Mouse (Mus musculus) forebrain, embryonic 14.5 days (tissue): ENCODE measurements around the gene Psmb7. TPM values are rescaled to one million over a fixed set of nuclear protein-coding genes. Genes with fewer than 3 reads are reported as not detected.

ENCODE experiments used
- ATAC-seq: fragments of 200-750 bp; cut with Nextera tagmentation; 2 replicates; pipeline ENCODE4 v1.8.0; 2017; ENCODE audit warnings: mild to moderate bottlenecking, moderate library complexity
- DNase-seq: peaks from one replicate; pipeline ENCODE4 v3.0.0-alpha.2; 2015; ENCODE audit warnings: low spot score
- H3K27ac ChIP-seq: fragments of 300-500 bp; sonication (generic); 2 replicates; pipeline ENCODE4 v1.5.1; 2014; ENCODE audit warnings: low read depth, mild to moderate bottlenecking, control low read depth, low read length, moderate library complexity
- H3K27me3 ChIP-seq: fragments of 300-500 bp; sonication (generic); replicated peaks from 2 replicates; pipeline ENCODE4 v1.6.1; 2014; ENCODE audit warnings: low read length, control low read depth, mixed read lengths; ENCODE audit not compliant: control insufficient read depth, insufficient read depth
- H3K36me3 ChIP-seq: fragments of 300-500 bp; sonication (generic); 2 replicates; pipeline ENCODE4 v1.6.1; 2014; ENCODE audit warnings: low read length, control low read depth; ENCODE audit not compliant: control insufficient read depth, insufficient read depth
- H3K4me1 ChIP-seq: fragments of 300-500 bp; sonication (generic); 2 replicates; pipeline ENCODE4 v1.6.1; 2014; ENCODE audit warnings: antibody characterized with exemption, low read length, control low read depth; ENCODE audit not compliant: control insufficient read depth, insufficient read depth
- H3K4me2 ChIP-seq: fragments of 300-500 bp; sonication (generic); 2 replicates; pipeline ENCODE4 v1.6.1; 2014; ENCODE audit warnings: mild to moderate bottlenecking, control low read depth, low read length
- H3K4me3 ChIP-seq: fragments of 300-500 bp; sonication (generic); 2 replicates; pipeline ENCODE4 v1.5.1; 2014; ENCODE audit warnings: low read depth, low read length, control low read depth
- H3K9ac ChIP-seq: fragments of 300-500 bp; sonication (generic); 2 replicates; pipeline ENCODE4 v1.6.1; 2014; ENCODE audit warnings: mild to moderate bottlenecking, low read length, control low read depth, moderate library complexity
- H3K9me3 ChIP-seq: fragments of 300-500 bp; sonication (generic); replicated peaks from 2 replicates; pipeline ENCODE4 v1.6.1; 2016; ENCODE audit warnings: low read length, control low read depth, mixed read lengths; ENCODE audit not compliant: control insufficient read depth
- WGBS: fragments of 180-500 bp; shearing (Covaris S2); extraction: QIAGEN DNeasy Blood & Tissue Kit; methylation state at CpG from one replicate; pipeline ENCODE4 v1.1.7; 2014; 5-methylcytosine and 5-hydroxymethylcytosine counted together
- polyA plus RNA-seq: library from polyadenylated mRNA; unstranded; fragments of >200 nt; fragmentation: Nextera tagmentation; extraction: Ambion mirVana; gene quantifications from 2 replicates; pipeline ENCODE4 v1.2.1, GENCODE M21; 2014

Psmb7 gene
- polyA plus RNA-seq, 1 experiment from 2014 or later = 382 TPM

DNA sequence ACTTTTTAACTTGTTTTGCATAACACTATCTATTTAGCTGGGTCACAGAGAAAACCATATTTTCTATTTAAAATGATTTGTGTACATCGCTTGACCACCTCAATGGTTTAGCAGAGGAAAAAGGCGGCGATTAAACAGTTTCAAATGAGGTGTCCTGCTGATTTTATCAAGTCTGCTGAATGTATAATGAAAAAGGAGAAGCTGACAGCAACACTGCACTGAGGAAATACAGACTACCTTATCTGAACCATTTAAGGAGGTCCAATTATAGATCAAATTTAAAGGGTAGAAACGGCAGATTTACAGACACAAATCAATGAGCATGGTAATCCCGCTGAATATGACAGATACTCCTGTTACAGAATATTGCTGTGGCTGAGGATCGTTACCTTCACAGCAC is 29.4 kb downstream of the Psmb7 start:
- Histone ChIP-seq H3K4me3 (no peak overlapping the region), H3K27me3 (no peaks in the 10 kb centered on the region), H3K9ac (peak overlapping the region; percentile 13; the same call in 1 of the 2 replicates), H3K9me3 (no peaks in the 10 kb centered on the region), H3K27ac (peak overlapping the region; percentile 35; the same call in 1 of the 2 replicates), H3K4me1 (peaks cover 42% of the 10 kb centered on the region), H3K4me2 (peak overlapping the region; percentile 14; the same call in 1 of the 2 replicates), H3K36me3 (peaks cover 13% of the 10 kb centered on the region; the same call in 1 of the 2 replicates)
- DNase-seq = no peak
- WGBS = 47% methylated on average over 6 of the region's 6 CpGs
- no peak for ATAC-seq

DNA sequence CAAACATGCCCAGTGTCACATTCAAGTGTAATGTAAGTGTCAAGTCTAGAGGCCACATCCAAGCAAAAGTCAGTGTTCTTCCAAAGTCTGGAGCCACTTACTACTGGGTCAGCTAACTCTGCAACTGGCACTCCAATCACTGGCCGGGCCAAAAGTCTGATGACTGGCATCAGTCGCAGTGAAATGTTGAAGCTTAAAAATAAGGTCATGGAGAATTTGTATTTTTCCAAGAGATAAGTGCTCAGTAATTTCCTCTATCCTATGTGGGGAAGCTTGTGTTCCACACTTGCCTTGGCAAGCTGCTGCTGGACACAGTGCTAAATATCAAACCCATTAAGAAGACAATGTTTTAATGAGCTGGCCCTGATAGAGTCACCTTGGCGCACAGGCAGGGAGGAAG is 30.3 kb downstream of the Psmb7 start:
- Histone ChIP-seq H3K9ac (no peak overlapping the region), H3K36me3 (0 out of 2 replicates have a peak, but pooled peaks cover 9% of the 10 kb centered on the region), H3K4me1 (peaks cover 50% of the 10 kb centered on the region), H3K9me3 (no peaks in the 10 kb centered on the region), H3K4me2 (no peak overlapping the region), H3K27me3 (no peaks in the 10 kb centered on the region), H3K4me3 (no peak overlapping the region), H3K27ac (no peak overlapping the region)
- DNase-seq (no peak), ATAC-seq (no peak)
- WGBS = 87% methylated on average over 3 of the region's 3 CpGs

DNA sequence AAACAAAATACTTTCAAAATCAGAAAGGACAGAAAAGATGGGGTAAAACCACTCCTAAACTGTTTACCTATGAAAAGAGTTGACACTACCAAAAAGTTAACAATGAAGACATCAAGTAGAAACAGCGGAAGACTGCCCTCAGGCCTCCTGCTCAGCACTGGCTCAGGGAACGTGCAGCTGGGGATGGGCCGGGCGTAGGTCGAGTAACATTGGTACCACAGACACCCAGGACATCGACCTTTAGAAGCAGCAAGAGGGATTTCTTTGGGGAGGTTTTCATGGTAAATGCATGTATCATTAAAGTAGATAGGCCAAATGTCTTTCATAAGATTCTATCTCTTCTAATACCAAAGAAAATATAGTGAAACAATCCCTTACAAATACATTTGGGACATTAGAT is 31.3 kb downstream of the Psmb7 start:
- no peak for ATAC-seq
- Histone ChIP-seq H3K36me3 (peaks cover 6% of the 10 kb centered on the region; the same call in 1 of the 2 replicates), H3K4me1 (peaks cover 51% of the 10 kb centered on the region), H3K9me3 (no peaks in the 10 kb centered on the region), H3K9ac (no peak overlapping the region), H3K27ac (no peak overlapping the region), H3K27me3 (no peaks in the 10 kb centered on the region), H3K4me3 (no peak overlapping the region), H3K4me2 (no peak overlapping the region)
- WGBS = 93% methylated on average over 6 of the region's 6 CpGs
- DNase-seq = no peak

DNA sequence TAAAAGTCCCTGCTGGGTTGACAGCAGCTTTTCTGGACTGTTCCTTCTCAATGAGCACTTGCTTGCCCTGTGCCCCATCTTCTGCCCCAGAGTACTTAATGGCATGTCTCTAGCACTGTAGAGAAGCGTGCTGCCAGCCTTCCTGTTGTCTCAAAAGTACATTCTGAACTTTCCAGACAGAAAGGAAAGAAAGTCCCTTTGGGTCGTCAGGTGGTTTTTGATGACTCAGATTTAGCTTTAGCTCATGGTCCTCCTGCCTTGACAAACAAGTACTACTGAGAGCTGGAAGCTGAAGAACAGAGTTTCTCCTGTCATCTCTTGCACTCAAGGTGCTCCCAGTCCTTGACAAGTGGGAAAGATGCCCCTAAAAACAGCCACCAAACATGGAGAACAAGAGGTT is 33.7 kb downstream of the Psmb7 start:
- 79% methylated on average over 2 of the region's 2 CpGs for WGBS
- Histone ChIP-seq H3K27me3 (no peaks in the 10 kb centered on the region), H3K9me3 (no peaks in the 10 kb centered on the region), H3K27ac (no peak overlapping the region), H3K4me3 (no peak overlapping the region), H3K4me2 (no peak overlapping the region), H3K9ac (no peak overlapping the region), H3K36me3 (peaks cover 12% of the 10 kb centered on the region; the same call in 1 of the 2 replicates), H3K4me1 (peaks cover 35% of the 10 kb centered on the region)
- ATAC-seq (no peak), DNase-seq (no peak)

DNA sequence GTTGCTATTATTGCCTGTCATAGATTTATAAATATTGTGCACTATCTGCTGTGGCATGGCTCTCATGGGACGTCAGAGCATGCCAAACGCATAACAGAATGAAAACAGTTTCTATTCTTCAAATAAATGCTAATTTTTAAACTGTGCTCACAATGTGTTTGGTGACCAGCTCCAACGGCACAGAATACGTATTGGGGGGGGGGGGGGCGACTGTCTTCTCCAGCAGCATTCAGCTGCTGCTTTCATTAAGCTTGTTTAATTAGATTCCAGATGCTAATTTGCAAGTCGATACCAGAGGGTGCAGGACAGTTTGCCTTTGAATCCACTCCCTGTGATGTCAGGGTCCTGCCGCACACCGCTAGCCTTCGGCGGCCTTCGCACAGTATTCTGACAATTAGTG is 34.6 kb downstream of the Psmb7 start:
- peaks cover 12% of the 10 kb centered on the region; the same call in 1 of the 2 replicates for H3K36me3 ChIP-seq
- H3K9me3 ChIP-seq = no peaks in the 10 kb centered on the region
- ATAC-seq = peak; percentile 83
- DNase-seq = peak; percentile 70
- WGBS = 7% methylated on average over 11 of the region's 11 CpGs
- H3K9ac ChIP-seq = no peak overlapping the region
- H3K4me3 ChIP-seq = no peak overlapping the region
- peak overlapping the region; percentile 66 for H3K27ac ChIP-seq
- H3K27me3 ChIP-seq = no peaks in the 10 kb centered on the region
- H3K4me2 ChIP-seq = peak overlapping the region; percentile 25; the same call in 1 of the 2 replicates
- H3K4me1 ChIP-seq = peaks cover 26% of the 10 kb centered on the region

DNA sequence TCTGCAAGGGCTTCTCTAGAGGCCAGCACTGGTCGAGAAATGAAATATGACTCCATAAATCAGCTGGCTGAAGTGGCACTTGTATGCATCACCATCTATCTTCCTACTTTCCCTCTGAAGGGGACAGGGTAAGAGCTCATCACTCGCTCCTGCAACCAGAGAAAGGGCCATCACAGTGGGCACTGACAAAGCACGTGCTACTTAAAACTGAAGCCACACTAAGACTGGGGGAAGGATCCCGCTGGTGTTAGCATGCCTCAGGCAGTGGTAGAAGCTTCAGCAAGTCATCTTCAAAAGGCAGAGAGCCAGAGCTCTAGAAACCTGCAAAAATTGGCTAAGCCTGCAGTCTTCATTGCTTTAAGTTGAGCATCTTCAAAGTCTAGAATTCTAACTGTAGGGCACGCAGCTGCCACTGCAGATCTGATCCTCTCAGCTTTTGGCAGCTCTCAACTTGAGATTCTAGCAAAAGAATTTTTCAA is 35.0 kb downstream of the Psmb7 start:
- H3K4me1 ChIP-seq = peaks cover 23% of the 10 kb centered on the region
- no peaks in the 10 kb centered on the region for H3K9me3 ChIP-seq
- no peaks in the 10 kb centered on the region for H3K27me3 ChIP-seq
- no peak overlapping the region for H3K9ac ChIP-seq
- 46% methylated on average over 5 of the region's 5 CpGs for WGBS
- no peak overlapping the region for H3K4me3 ChIP-seq
- peak; percentile 51 for ATAC-seq
- peak; percentile 55 for DNase-seq
- H3K27ac ChIP-seq = peak overlapping the region; percentile 66
- H3K4me2 ChIP-seq = peak overlapping the region; percentile 25; the same call in 1 of the 2 replicates
- peaks cover 12% of the 10 kb centered on the region; the same call in 1 of the 2 replicates for H3K36me3 ChIP-seq

DNA sequence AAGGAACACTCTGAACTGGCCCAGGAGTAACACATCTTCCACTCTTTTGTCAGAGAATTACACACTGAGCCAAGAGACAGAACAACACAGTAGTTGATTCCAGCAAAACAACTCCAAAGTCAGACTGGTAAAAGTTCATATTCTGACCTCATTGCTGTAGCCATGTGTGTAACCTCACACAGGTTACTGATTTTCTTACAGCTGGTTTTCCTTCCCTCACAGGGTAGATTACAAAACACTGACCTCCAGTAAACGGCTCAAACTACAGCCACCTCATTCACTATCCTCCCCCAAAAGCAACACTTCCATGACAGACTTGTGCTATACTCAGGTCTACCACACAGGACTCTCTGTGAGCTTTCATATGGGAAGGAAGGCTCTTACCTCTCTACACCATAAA is 36.2 kb downstream of the Psmb7 start:
- 89% methylated on average over 1 of the region's 1 CpGs for WGBS

DNA sequence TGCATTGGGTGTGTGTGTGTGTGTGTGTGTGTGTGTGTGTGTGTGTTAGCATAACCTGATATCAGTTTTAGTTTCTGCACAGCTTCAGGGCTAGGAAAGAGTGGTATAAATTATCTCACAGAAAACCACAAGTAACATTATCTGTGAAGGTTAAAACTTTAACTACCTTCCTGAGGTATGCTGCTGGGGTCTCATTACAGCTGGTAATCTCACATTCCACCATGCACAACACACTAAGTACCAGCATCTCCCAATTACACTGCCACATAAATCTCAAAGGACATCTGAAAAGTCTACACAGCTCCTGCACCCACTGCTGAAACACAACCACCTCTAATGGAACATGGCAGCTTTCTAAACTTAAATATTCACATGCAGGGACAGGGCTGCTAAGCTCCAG is 43.0 kb downstream of the Psmb7 start:
- Histone ChIP-seq H3K27ac (no peak overlapping the region), H3K9ac (no peak overlapping the region), H3K36me3 (0 out of 2 replicates have a peak, but pooled peaks cover 6% of the 10 kb centered on the region), H3K27me3 (no peaks in the 10 kb centered on the region), H3K9me3 (no peaks in the 10 kb centered on the region), H3K4me2 (no peak overlapping the region), H3K4me3 (no peak overlapping the region), H3K4me1 (no peaks in the 10 kb centered on the region)
- DNase-seq (no peak), ATAC-seq (no peak)

More for the DNA sequence above, 36.2 kb downstream of the Psmb7 start:
- no peak for DNase-seq
- Histone ChIP-seq H3K27ac (no peak overlapping the region), H3K27me3 (no peaks in the 10 kb centered on the region), H3K9me3 (no peaks in the 10 kb centered on the region), H3K4me3 (no peak overlapping the region), H3K9ac (no peak overlapping the region), H3K36me3 (peaks cover 12% of the 10 kb centered on the region; the same call in 1 of the 2 replicates), H3K4me2 (no peak overlapping the region), H3K4me1 (peaks cover 20% of the 10 kb centered on the region)
- no peak for ATAC-seq

DNA sequence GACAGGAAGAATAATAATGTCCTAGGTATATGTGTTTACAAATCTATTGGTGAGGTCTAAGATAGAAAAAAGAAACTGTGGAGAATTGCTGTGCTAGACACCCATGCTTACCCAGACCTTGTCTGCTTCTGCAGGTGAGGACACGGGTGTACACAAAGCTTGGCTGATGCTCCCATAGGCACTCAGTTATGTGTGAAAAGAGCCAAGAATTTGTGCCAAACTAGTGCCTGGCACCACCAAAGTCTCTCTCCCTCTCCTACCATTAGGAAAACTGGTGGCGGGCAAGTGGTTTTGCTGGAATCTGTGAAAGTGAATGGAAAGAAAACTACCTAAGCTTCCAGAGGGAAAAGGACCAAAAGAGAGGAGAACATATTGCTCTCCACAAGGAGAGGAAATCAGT is 45.5 kb downstream of the Psmb7 start:
- Histone ChIP-seq H3K9me3 (no peaks in the 10 kb centered on the region), H3K4me1 (no peaks in the 10 kb centered on the region), H3K9ac (no peak overlapping the region), H3K4me3 (no peak overlapping the region), H3K27ac (no peak overlapping the region), H3K36me3 (0 out of 2 replicates have a peak, but pooled peaks cover 6% of the 10 kb centered on the region), H3K4me2 (no peak overlapping the region), H3K27me3 (no peaks in the 10 kb centered on the region)
- DNase-seq (no peak), ATAC-seq (no peak)
- WGBS = 90% methylated on average over 2 of the region's 2 CpGs
